Mouse (Mus musculus) embryonic facial prominence, embryonic 13.5 days (tissue): ENCODE results near the gene Siglece. TPM values are rescaled to one million over a fixed set of nuclear protein-coding genes. Genes with fewer than 3 reads are reported as not detected.

Experiments used
- ATAC-seq: fragments of 200-750 bp; cut with Nextera tagmentation; 2 replicates; pipeline ENCODE4 v1.8.0; 2017; ENCODE audit warnings: low read depth; ENCODE audit not compliant: insufficient number of reproducible peaks, insufficient read depth, low FRiP score, low TSS enrichment
- H3K27ac ChIP-seq: fragments of 300-500 bp; sonication (generic); 2 replicates; pipeline ENCODE4 v1.5.1; 2015; ENCODE audit warnings: moderate library complexity, mild to moderate bottlenecking, inconsistent platforms
- H3K27me3 ChIP-seq: fragments of 300-500 bp; sonication (generic); 2 replicates; pipeline ENCODE4 v1.6.1; 2015; ENCODE audit warnings: mild to moderate bottlenecking, inconsistent platforms
- H3K36me3 ChIP-seq: fragments of 300-500 bp; sonication (generic); 2 replicates; pipeline ENCODE4 v1.6.1; 2015; ENCODE audit warnings: mild to moderate bottlenecking, inconsistent platforms
- H3K4me1 ChIP-seq: fragments of 300-500 bp; sonication (generic); 2 replicates; pipeline ENCODE4 v1.6.1; 2015; ENCODE audit warnings: inconsistent platforms
- H3K4me2 ChIP-seq: fragments of 300-500 bp; sonication (generic); 2 replicates; pipeline ENCODE4 v1.6.1; 2015; ENCODE audit warnings: moderate library complexity, mild to moderate bottlenecking, inconsistent platforms
- H3K4me3 ChIP-seq: fragments of 300-500 bp; sonication (generic); 2 replicates; pipeline ENCODE4 v1.5.1; 2015; ENCODE audit warnings: mild to moderate bottlenecking, inconsistent platforms
- H3K9ac ChIP-seq: fragments of 300-500 bp; sonication (generic); 2 replicates; pipeline ENCODE4 v1.6.1; 2015; ENCODE audit warnings: mild to moderate bottlenecking, inconsistent platforms
- H3K9me3 ChIP-seq: fragments of 300-500 bp; sonication (generic); 2 replicates; pipeline ENCODE4 v1.6.1; 2016; ENCODE audit warnings: inconsistent platforms
- WGBS: fragments of 180-500 bp; shearing (Covaris S2); methylation state at CpG from one replicate; pipeline ENCODE4 v1.1.7; 2015; ENCODE audit warnings: mixed read lengths; 5-methylcytosine and 5-hydroxymethylcytosine counted together
- polyA plus RNA-seq: library from polyadenylated mRNA; unstranded; fragments of >200 nt; fragmentation: Nextera tagmentation; extraction: Ambion mirVana; gene quantifications from 2 replicates; pipeline ENCODE4 v1.2.1, GENCODE M21; 2015

Siglece gene
- polyA plus RNA-seq, 1 experiment from 2014 or later: 0.69 TPM

DNA sequence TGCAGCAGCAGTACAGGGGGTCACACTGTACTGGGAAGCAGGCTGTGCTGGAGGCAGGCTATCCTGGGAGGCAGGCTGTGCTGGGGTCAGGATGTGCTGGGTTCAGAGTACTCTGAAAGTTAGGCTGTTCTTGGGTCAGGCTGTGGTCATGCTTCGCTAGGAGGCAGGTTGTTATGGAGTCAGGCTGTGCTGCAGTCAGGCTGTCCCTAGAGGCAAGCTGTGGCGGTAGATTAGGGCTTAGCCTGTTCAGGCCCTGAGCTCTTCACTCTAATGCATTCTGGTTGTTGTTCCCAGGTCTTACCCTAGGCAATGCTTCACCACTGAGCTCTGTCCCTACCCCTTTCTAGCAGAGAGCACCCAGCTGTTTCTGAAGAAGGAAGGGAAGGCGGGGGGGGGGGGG, 34.9 kb downstream of the Siglece start:
- Histone ChIP-seq H3K9me3 (no peaks in the 10 kb centered on the region), H3K36me3 (no peaks in the 10 kb centered on the region), H3K4me2 (no peak overlapping the region), H3K9ac (no peak overlapping the region), H3K27ac (no peak overlapping the region), H3K27me3 (no peaks in the 10 kb centered on the region), H3K4me1 (no peaks in the 10 kb centered on the region), H3K4me3 (no peak overlapping the region)
- ATAC-seq: no peak
- 56% methylated on average over 3 of the region's 3 CpGs for WGBS

DNA sequence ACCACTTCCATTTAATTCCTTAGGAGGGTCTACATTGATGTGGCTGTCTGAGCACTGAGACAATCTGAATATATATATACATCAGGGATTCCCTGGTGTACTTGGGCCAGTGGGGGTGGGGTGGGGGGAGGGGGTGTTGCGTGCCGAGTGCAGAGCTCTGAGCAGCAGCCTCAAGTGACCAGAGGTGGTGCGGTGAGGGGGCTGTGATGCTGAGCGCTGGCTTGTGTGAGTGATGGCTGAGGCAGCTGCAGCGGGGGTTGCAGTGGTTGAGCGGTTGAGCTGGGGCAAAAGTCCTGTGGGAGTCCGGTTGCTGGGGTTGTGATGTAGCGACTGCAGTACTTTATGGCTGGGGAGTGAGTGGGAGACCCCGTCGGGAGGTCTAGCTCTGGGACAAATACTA, 36.1 kb downstream of the Siglece start:
- H3K36me3 ChIP-seq: no peaks in the 10 kb centered on the region
- no peak overlapping the region for H3K4me2 ChIP-seq
- H3K4me1 ChIP-seq: no peaks in the 10 kb centered on the region
- no peak overlapping the region for H3K27ac ChIP-seq
- no peak for ATAC-seq
- WGBS: 16% methylated on average over 10 of the region's 10 CpGs
- H3K9me3 ChIP-seq: no peaks in the 10 kb centered on the region
- H3K27me3 ChIP-seq: no peaks in the 10 kb centered on the region
- no peak overlapping the region for H3K9ac ChIP-seq
- H3K4me3 ChIP-seq: no peak overlapping the region

DNA sequence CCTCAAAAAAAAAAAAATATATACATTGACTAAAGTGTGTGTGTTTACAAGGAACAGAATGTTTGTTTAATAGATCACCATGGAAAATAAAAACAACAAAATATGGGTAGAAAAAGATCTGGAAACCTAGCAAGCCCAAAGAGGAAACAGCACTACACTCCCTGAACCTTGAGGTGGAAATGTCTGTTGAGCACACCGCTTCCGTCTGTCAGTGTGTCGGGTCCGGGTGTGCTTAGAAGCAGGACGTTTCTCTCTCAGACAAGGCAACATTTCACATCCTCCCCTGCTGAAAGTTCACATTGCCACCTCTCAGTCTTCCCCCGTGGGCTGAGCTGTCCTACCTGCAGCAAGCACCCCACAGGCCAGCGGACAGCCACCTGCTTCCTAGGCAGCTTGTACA, 37.0 kb downstream of the Siglece start:
- Histone ChIP-seq H3K9me3 (no peaks in the 10 kb centered on the region), H3K4me1 (no peaks in the 10 kb centered on the region), H3K4me3 (no peak overlapping the region), H3K4me2 (no peak overlapping the region), H3K9ac (no peak overlapping the region), H3K36me3 (no peaks in the 10 kb centered on the region), H3K27ac (no peak overlapping the region), H3K27me3 (no peaks in the 10 kb centered on the region)
- 81% methylated on average over 7 of the region's 7 CpGs for WGBS
- no peak for ATAC-seq

DNA sequence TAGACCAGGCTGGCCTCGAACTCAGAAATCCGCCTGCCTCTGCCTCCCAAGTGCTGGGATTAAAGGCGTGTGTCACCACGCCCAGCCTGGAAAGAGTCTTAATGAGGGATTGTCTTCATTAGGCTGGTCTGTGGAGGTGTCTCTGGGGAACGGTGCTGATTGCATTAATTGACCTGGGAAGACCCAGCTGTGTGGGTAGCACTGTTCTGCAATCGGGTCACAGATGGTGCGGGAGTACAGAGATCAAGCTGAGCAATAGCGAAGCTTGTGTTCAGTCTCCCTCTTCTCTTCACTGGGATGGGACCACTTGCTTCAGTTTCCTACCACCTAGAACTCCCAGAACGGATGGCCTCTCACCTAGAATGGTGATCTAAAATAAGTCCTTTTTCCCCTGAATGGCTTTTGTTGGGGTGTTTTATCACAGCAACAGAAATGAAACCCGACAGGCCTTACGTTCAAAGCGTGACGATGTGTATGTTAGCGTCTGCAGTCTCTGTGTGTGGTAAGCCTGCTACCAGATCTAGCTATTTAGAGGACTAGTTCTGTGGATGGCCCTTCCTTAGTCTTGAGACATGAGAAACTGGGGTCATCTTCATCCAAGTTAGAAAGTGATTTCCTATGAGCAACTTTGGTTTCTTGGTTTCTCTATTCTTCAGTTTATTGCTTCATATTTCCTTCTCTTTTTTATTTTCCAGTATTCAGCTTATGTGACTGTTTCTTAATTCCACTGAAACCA, 46.0 kb downstream of the Siglece start:
- no peaks in the 10 kb centered on the region for H3K27me3 ChIP-seq
- H3K4me2 ChIP-seq: no peak overlapping the region
- no peak overlapping the region for H3K9ac ChIP-seq
- WGBS: 85% methylated on average over 14 of the region's 14 CpGs
- no peaks in the 10 kb centered on the region for H3K4me1 ChIP-seq
- no peak for ATAC-seq
- no peak overlapping the region for H3K4me3 ChIP-seq
- no peak overlapping the region for H3K27ac ChIP-seq
- no peaks in the 10 kb centered on the region for H3K9me3 ChIP-seq
- no peaks in the 10 kb centered on the region for H3K36me3 ChIP-seq

DNA sequence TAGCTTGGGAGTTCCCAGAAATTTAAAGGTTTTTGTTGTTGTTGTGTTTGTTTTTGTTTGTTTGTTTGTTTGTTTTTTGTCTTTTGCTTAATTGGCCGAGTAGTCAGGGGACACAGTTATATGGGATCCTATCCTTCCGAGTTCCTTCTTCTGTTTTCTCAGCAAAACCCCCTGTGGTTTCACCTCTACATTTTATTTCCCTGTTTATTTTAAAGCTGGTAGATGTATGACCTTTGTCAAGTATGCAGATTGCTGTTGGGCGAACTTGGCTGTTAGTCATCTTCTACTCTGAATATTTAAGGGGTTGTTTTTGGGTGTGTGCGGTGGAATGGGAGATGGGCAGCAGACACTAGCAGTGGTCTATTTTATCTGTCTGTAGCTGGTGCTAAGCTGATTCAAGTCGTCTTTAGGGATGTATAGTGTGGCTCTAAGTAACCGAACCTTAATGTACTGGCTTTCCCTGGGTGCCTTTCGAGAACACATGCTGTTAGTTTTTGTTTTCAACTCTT, 51.6 kb downstream of the Siglece start:
- no peak overlapping the region for H3K4me3 ChIP-seq
- no peak overlapping the region for H3K9ac ChIP-seq
- peaks cover 7% of the 10 kb centered on the region; the same call in 1 of the 2 replicates for H3K27me3 ChIP-seq
- H3K4me1 ChIP-seq: no peaks in the 10 kb centered on the region
- H3K9me3 ChIP-seq: no peaks in the 10 kb centered on the region
- 76% methylated on average over 7 of the region's 7 CpGs for WGBS
- H3K27ac ChIP-seq: no peak overlapping the region
- ATAC-seq: no peak
- no peaks in the 10 kb centered on the region for H3K36me3 ChIP-seq
- H3K4me2 ChIP-seq: no peak overlapping the region

DNA sequence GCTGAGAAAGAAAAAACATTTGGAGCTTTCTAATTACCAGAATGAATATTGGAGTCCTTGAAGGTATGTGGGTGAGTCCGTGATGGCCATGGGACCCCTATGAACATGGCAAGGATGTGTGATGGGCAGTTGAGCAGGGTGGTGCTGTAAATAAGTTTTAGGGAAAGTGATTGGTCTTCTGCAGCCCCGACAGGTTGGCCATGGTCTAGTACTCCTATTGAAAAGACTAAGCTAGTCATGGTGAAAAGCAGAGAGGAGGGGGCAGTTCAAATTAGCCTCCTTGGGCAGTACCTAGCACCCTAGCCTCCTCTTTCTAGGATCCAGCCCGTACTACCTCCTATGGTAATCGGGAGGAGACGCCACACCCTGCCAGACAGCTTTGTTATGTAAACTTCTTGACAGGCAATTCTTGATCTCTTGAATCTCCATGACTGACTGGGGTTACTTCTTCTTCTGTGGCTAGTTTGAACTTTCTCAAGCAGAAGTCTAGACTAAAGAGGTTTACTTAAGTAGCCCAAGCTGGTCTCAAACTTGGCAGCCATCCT, 52.1 kb downstream of the Siglece start:
- no peak for ATAC-seq
- Histone ChIP-seq H3K4me1 (no peaks in the 10 kb centered on the region), H3K4me2 (peak overlapping the region; percentile 80; the same call in 1 of the 2 replicates), H3K4me3 (0 out of 2 replicates have a peak overlapping the region, but pooled peaks have one; percentile 43), H3K9ac (no peak overlapping the region), H3K9me3 (no peaks in the 10 kb centered on the region), H3K36me3 (no peaks in the 10 kb centered on the region), H3K27me3 (peaks cover 7% of the 10 kb centered on the region; the same call in 1 of the 2 replicates), H3K27ac (no peak overlapping the region)
- WGBS: 47% methylated on average over 5 of the region's 5 CpGs

DNA sequence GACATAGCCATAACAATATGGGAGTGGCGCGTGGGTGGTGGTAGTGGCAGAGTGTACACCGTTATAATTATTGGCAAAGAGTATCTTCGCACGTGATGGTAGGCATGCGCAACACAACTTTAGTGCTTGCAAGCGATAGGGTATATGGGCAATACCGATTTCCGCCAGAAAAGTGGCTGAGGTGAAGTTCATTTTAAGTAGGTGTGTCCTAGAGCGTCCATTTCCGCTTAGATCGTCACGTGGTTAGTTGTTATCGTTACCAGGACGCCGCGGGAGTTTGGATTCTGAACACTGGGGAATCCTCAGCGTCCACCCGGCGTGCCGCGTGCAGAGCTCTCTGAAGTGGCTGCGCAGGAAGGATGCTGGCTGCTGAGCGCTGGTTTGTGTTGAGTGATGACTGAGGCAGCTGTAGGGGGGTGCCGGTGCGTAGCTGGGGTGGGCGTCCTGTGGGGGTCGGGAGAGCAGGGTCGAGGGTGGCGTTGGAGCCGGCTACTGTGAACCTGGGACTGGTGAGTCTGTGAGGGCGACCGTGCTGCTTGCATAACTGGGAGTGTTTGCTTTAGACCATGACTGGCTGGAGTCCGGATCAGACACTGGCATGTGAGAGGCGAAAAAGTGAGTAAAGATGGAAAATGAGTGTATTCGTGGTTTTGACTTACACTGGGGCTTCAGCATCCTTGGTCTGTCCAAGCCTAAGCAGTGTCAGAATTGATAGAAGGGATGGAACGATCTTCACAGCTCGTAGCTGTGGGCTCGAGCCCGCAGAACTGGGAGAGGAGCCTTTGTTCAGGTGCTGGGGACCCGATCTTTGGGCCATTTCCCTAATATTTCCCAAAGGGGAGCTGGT, 52.8 kb downstream of the Siglece start, which contains the start of gene Zfp819:
Gene Zfp819 (plus strand): TSS at position 274 of the 847 bp plus-strand sequence.
- Histone ChIP-seq H3K9ac (peak within 1 kb of the TSS; percentile 61; the same call in 1 of the 2 replicates), H3K4me3 (peak within 1 kb of the TSS; percentile 43), H3K36me3 (no peaks in the 10 kb centered on the region), H3K27ac (no peak within 1 kb of the TSS), H3K4me2 (peak within 1 kb of the TSS; percentile 80), H3K4me1 (no peaks in the 10 kb centered on the region), H3K27me3 (peaks cover 7% of the 10 kb centered on the region; the same call in 1 of the 2 replicates), H3K9me3 (no peaks in the 10 kb centered on the region)
- peak; percentile 62; the same call in 1 of the 2 replicates for ATAC-seq
- 15% methylated on average over 41 of the region's 41 CpGs for WGBS

DNA sequence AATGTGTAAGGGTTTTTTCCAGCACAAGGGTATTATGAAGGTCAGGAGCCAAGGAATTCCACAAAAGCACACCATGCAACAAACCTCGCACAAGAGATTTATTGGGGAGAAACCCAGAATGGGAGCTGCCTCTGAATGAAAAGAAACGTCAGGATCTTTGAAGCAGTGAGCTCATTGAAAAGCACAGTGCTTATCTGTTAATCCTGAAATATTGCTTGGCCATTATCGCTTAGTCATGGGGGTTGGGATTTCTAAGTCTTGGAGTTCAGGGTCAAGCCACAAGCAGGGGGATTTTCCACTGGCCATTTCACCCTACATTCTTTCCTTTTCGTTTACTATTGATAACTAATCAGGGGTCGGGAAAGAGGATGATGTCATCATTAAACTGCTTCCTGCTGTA, 58.1 kb downstream of the Siglece start:
- Histone ChIP-seq H3K36me3 (no peaks in the 10 kb centered on the region), H3K4me3 (no peak overlapping the region), H3K9ac (no peak overlapping the region), H3K9me3 (no peaks in the 10 kb centered on the region), H3K27me3 (no peaks in the 10 kb centered on the region), H3K27ac (no peak overlapping the region), H3K4me1 (no peaks in the 10 kb centered on the region), H3K4me2 (no peak overlapping the region)
- no peak for ATAC-seq
- 41% methylated on average over 5 of the region's 5 CpGs for WGBS

Other genes with a start within 250 kb of the Siglece start
- not detected in 2 replicates for gene Lim2, start 232.5 kb downstream of the Siglece start, polyA plus RNA-seq
- 1.1 TPM in 2 replicates for gene Nkg7, start 223.1 kb downstream of the Siglece start, polyA plus RNA-seq
- gene Cldnd2, start 219.4 kb downstream of the Siglece start, polyA plus RNA-seq: not detected in 2 replicates
- gene Etfb, start 216.1 kb downstream of the Siglece start, polyA plus RNA-seq: 255 and 265 TPM in 2 replicates
- 0.86 and 1.1 TPM in 2 replicates for gene Gm45233, start 216.0 kb downstream of the Siglece start, polyA plus RNA-seq
- gene Vsig10l, start 197.0 kb downstream of the Siglece start, polyA plus RNA-seq: 4.4 and 5.8 TPM in 2 replicates
- gene Iglon5, start 170.1 kb downstream of the Siglece start, polyA plus RNA-seq: 1.6 and 1.8 TPM in 2 replicates
- not detected in 2 replicates for gene 4931406B18Rik, start 154.2 kb downstream of the Siglece start, polyA plus RNA-seq
- gene Cd33, start 115.7 kb downstream of the Siglece start, polyA plus RNA-seq: 1.8 and 2.0 TPM in 2 replicates
- 5.1 and 6.6 TPM in 2 replicates for gene Zfp658, start 97.9 kb downstream of the Siglece start, polyA plus RNA-seq
- 13.8 and 14.3 TPM in 2 replicates for gene Zfp719, start 80.6 kb downstream of the Siglece start, polyA plus RNA-seq
- gene Zfp819, start 53.0 kb downstream of the Siglece start, polyA plus RNA-seq: not detected in 2 replicates
- 0.12 TPM in 1 of 2 replicates, not detected in the other for gene Ceacam18, start 25.5 kb downstream of the Siglece start, polyA plus RNA-seq
- 14.3 and 14.5 TPM in 2 replicates for gene Ctu1, start 11.9 kb upstream of the Siglece start, polyA plus RNA-seq
- gene Klk14, start 30.3 kb upstream of the Siglece start, polyA plus RNA-seq: not detected in 2 replicates
- gene Klk13, start 52.4 kb upstream of the Siglece start, polyA plus RNA-seq: 1.6 and 2.2 TPM in 2 replicates
- gene Klk12, start 108.7 kb upstream of the Siglece start, polyA plus RNA-seq: 0.25 TPM in 1 of 2 replicates, not detected in the other
- gene Klk11, start 114.4 kb upstream of the Siglece start, polyA plus RNA-seq: 1.3 and 3.0 TPM in 2 replicates
- 3.0 and 3.6 TPM in 2 replicates for gene Klk10, start 120.9 kb upstream of the Siglece start, polyA plus RNA-seq
- 0.46 and 0.83 TPM in 2 replicates for gene Klk9, start 131.7 kb upstream of the Siglece start, polyA plus RNA-seq
- 23.9 and 25.1 TPM in 2 replicates for gene Klk8, start 137.4 kb upstream of the Siglece start, polyA plus RNA-seq
- gene Klk7, start 151.1 kb upstream of the Siglece start, polyA plus RNA-seq: 0.35 TPM in 1 of 2 replicates, not detected in the other
- gene Klk6, start 164.3 kb upstream of the Siglece start, polyA plus RNA-seq: not detected in 2 replicates
- gene Klk5, start 181.8 kb upstream of the Siglece start, polyA plus RNA-seq: 1.1 TPM in 1 of 2 replicates, not detected in the other
- 0.44 TPM in 1 of 2 replicates, not detected in the other for gene Klk4, start 221.0 kb upstream of the Siglece start, polyA plus RNA-seq